Mouse (Mus musculus) G1E (cell line): ENCODE results near the gene Flvcr2.

Experiments used
- CTCF ChIP-seq: IDR thresholded peaks from 2 replicates; pipeline ENCODE4 v1.5.1; 2012; ENCODE audit warnings: low read depth, low read length, inconsistent platforms, mixed read lengths
- GATA1 ChIP-seq: IDR thresholded peaks from 2 replicates; pipeline ENCODE4 v1.6.1; 2012; ENCODE audit warnings: borderline replicate concordance, low read length, inconsistent platforms, mixed read lengths

DNA sequence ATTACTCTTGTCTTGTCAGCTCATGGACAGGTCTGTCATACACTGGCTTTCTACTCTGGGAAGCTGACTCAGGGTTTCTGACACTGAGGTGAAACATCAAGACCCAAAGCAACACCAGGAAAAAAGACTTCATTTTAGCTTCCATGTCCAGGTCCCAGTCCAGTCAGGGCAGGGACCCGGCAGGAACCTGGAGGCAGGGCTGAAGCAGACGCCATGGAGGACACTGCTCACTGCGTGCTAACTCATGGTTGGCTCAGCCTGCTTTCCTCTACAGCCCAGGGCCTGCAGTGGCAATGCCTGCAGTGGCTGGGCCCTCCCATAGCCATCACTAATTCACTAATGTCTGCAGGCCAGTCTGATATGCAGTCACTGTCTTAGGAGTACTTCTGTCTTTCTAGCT is 82.5 kb downstream of the Flvcr2 start:
- TF ChIP-seq GATA1 = no peak
- no peak for TF ChIP-seq CTCF
